Mouse (Mus musculus) lung, adult 2 months (tissue): ENCODE measurements at regions not wholly inside any gene's neighbourhood (a gene's known extent, or its start where the extent isn't known, plus 50 kb on each side); places are given as distances from the start of the nearest gene placed in this dataset.

Experiments
- CTCF ChIP-seq: fragments of 200-500 bp; IDR thresholded peaks from 2 replicates; pipeline ENCODE4 v1.5.1; 2011; ENCODE audit warnings: mild to moderate bottlenecking, low read length, control low read depth; ENCODE audit not compliant: insufficient read depth
- POLR2A ChIP-seq: fragments of 200-500 bp; IDR thresholded peaks from 2 replicates; pipeline ENCODE4 v1.6.1; 2011; ENCODE audit warnings: low read depth, mild to moderate bottlenecking, control low read depth, low read length, borderline replicate concordance; ENCODE audit errors: extremely low read depth

DNA sequence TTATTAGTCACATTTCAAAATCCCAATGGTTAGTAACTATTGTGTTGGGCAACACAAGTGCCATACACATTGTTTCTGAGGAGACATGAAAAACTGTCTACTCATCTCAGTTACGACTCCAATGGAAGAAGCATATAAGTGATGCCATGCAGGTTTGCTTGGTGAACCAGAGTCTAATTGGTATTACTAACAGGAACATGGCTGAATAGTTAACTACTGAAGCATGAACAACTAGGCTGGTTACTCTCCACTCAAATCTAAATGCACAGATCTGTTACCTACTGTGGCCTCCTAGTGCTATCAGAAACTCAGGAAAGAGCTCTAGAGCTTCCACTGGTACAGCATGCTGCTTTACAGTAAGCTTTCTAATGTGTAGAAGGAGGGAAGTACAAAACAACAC, 503.5 kb upstream of the Sox9 start:
- TF ChIP-seq CTCF, result no peak
- no peak for TF ChIP-seq POLR2A
